Mouse (Mus musculus) stomach, postnatal 0 days (tissue): ENCODE results near the gene Stra8. TPM values are rescaled to one million over a fixed set of nuclear protein-coding genes. Genes with fewer than 3 reads are reported as not detected.

Experiments
- ATAC-seq: fragments of 200-750 bp; cut with Nextera tagmentation; 2 replicates; pipeline ENCODE4 v1.8.0; 2017; ENCODE audit not compliant: low FRiP score, low TSS enrichment
- DNase-seq: peaks from one replicate; pipeline ENCODE4 v3.0.0-alpha.2; 2016; ENCODE audit warnings: low spot score
- H3K27ac ChIP-seq: fragments of 300-500 bp; sonication (generic); replicated peaks from 2 replicates; pipeline ENCODE4 v1.5.1; 2014; ENCODE audit warnings: mild to moderate bottlenecking, control low read depth
- H3K27me3 ChIP-seq: fragments of 300-500 bp; sonication (generic); 2 replicates; pipeline ENCODE4 v1.6.1; 2014; ENCODE audit warnings: low read length; ENCODE audit not compliant: control insufficient read depth, insufficient read depth
- H3K36me3 ChIP-seq: fragments of 300-500 bp; sonication (generic); 2 replicates; pipeline ENCODE4 v1.6.1; 2014; ENCODE audit warnings: low read length, mixed read lengths; ENCODE audit not compliant: control insufficient read depth, insufficient read depth
- H3K4me1 ChIP-seq: fragments of 300-500 bp; sonication (generic); replicated peaks from 2 replicates; pipeline ENCODE4 v1.6.1; 2014; ENCODE audit warnings: antibody characterized with exemption; ENCODE audit not compliant: control insufficient read depth, insufficient read depth
- H3K4me2 ChIP-seq: fragments of 300-500 bp; sonication (generic); replicated peaks from 2 replicates; pipeline ENCODE4 v1.6.1; 2014; ENCODE audit warnings: low read depth, mild to moderate bottlenecking, control low read depth, moderate library complexity
- H3K4me3 ChIP-seq: fragments of 300-500 bp; sonication (generic); 2 replicates; pipeline ENCODE4 v1.5.1; 2014; ENCODE audit warnings: low read depth, low read length, control low read depth
- H3K9ac ChIP-seq: fragments of 300-500 bp; sonication (generic); 2 replicates; pipeline ENCODE4 v1.6.1; 2014; ENCODE audit warnings: mild to moderate bottlenecking, low read length, control low read depth, mixed read lengths
- H3K9me3 ChIP-seq: fragments of 300-500 bp; sonication (generic); 2 replicates; pipeline ENCODE4 v1.6.1; 2016; ENCODE audit warnings: low read length; ENCODE audit not compliant: control insufficient read depth
- CTCF ChIP-seq: IDR thresholded peaks from 2 replicates; pipeline ENCODE4 v1.5.1; 2016; ENCODE audit warnings: antibody characterized with exemption, low read depth, mild to moderate bottlenecking, moderate library complexity
- EP300 ChIP-seq: optimal IDR thresholded peaks from 2 replicates; pipeline ENCODE3; 2016; ENCODE audit warnings: antibody characterized with exemption
- WGBS: fragments of 180-500 bp; shearing (Covaris S2); extraction: QIAGEN DNeasy Blood & Tissue Kit; methylation state at CpG from one replicate; pipeline ENCODE4 v1.1.7; 2014; 5-methylcytosine and 5-hydroxymethylcytosine counted together
- polyA plus RNA-seq: library from polyadenylated mRNA; unstranded; fragments of >200 nt; fragmentation: Nextera tagmentation; extraction: Ambion mirVana; gene quantifications from 2 replicates; pipeline ENCODE4 v1.2.1, GENCODE M21; 2015

The Stra8 gene
- polyA plus RNA-seq, 1 experiment from 2014 or later, result 0.10 TPM

DNA sequence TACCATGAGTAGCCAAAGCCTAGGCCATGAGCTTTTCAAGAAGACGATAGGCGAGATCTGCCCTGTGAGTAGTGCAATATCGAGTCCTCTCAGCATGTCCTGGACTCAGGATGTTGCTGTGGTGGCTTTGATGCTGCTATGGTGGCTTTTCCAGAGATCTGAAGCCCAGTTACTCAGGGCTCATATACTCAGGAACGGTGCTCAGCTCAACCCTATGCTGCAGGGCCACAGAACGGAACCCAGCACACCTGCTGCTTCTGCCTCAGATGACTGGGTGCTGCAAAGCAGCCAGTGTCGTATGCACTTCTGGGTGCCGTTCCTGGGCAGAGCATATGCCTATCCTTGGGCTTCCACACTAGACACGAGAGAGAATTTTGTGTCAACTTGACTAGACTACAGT, 19.5 kb downstream of the Stra8 start:
- H3K27ac ChIP-seq, result no peak overlapping the region

DNA sequence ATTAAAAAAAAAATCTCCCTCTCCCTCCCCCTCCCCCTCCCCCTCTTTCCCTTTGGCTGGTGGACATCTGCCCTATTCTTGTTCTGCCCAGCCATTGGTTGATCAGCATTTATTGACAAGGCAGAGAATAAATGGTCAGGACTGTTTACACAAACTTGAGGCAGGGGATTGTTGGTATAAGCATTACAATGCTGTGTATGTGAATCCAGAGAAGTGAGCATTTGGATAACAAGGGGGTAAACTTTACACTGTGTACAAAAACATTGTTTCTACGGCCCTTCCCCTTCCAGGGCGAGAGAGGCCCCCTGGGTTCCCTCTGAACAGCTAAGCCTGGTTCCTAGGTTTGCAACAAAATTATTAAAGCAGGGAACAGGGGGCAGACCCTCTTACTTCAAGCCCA, 21.5 kb downstream of the Stra8 start:
- TF ChIP-seq CTCF (no peak), EP300 (no peak)
- Histone ChIP-seq H3K4me1 (no peaks in the 10 kb centered on the region), H3K27ac (no peak overlapping the region), H3K36me3 (no peaks in the 10 kb centered on the region), H3K9me3 (no peaks in the 10 kb centered on the region), H3K4me2 (no peak overlapping the region), H3K9ac (no peak overlapping the region), H3K27me3 (no peaks in the 10 kb centered on the region), H3K4me3 (no peak overlapping the region)
- WGBS, result 73% methylated on average over 2 of the region's 2 CpGs
- no peak for ATAC-seq
- DNase-seq, result no peak

More for the DNA sequence above, 19.5 kb downstream of the Stra8 start:
- ATAC-seq, result no peak
- WGBS, result 92% methylated on average over 8 of the region's 8 CpGs
- DNase-seq, result no peak
- Histone ChIP-seq H3K9ac (no peak overlapping the region), H3K4me2 (no peak overlapping the region), H3K4me3 (no peak overlapping the region), H3K4me1 (no peaks in the 10 kb centered on the region), H3K36me3 (no peaks in the 10 kb centered on the region), H3K9me3 (no peaks in the 10 kb centered on the region), H3K27me3 (no peaks in the 10 kb centered on the region)
- no peak for TF ChIP-seq CTCF
- no peak for TF ChIP-seq EP300

DNA sequence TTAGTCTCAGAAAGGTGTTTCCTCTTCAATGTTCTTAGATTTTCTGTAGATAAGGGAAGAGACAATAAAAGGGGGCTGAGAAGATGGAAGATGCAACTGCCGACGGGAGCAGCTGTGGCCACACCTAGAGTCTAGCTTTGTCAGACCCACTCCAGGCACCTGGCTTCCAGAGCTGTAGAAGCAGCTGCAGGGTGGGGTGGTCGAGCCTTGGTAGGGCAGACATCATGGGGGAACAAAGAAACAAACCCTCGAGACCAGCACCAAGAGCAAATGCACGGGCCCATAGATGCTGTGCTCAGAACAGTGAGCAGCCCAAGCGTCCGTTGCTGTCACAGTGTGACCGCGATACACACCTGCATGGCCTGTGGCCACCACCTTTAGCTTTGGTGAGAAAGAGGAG, 22.5 kb downstream of the Stra8 start:
- Histone ChIP-seq H3K4me3 (no peak overlapping the region), H3K4me1 (no peaks in the 10 kb centered on the region), H3K27me3 (no peaks in the 10 kb centered on the region), H3K4me2 (no peak overlapping the region), H3K9ac (no peak overlapping the region), H3K27ac (no peak overlapping the region), H3K9me3 (no peaks in the 10 kb centered on the region), H3K36me3 (no peaks in the 10 kb centered on the region)
- TF ChIP-seq CTCF (no peak), EP300 (no peak)
- ATAC-seq (no peak), DNase-seq (no peak)
- WGBS, result 84% methylated on average over 5 of the region's 9 CpGs

DNA sequence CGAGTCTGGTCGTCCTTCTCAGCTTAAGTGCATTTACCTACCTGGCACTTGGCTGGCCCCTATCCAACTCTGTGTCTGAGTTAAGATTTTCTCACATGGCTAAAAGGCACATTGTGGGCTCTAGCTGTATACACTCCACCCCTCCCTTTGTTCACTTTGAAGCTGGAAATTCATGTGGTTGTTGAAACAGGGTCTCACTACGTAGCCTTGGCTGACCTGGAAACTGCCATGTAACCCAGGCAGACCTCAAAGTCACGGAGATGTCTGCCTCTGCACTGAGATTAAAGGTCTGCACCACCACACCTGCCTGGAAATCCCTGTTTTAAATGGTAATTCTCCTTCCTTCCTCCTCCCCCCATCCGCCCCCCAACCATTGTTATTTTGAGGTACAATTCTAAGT, 23.5 kb downstream of the Stra8 start:
- H3K4me3 ChIP-seq, result no peak overlapping the region
- no peak overlapping the region for H3K9ac ChIP-seq
- H3K27ac ChIP-seq, result no peak overlapping the region
- ATAC-seq (no peak), DNase-seq (no peak)
- no peaks in the 10 kb centered on the region for H3K9me3 ChIP-seq
- H3K4me2 ChIP-seq, result no peak overlapping the region
- no peaks in the 10 kb centered on the region for H3K36me3 ChIP-seq
- TF ChIP-seq CTCF (no peak), EP300 (no peak)
- H3K27me3 ChIP-seq, result no peaks in the 10 kb centered on the region
- WGBS, result 56% methylated on average over 5 of the region's 5 CpGs
- H3K4me1 ChIP-seq, result no peaks in the 10 kb centered on the region

DNA sequence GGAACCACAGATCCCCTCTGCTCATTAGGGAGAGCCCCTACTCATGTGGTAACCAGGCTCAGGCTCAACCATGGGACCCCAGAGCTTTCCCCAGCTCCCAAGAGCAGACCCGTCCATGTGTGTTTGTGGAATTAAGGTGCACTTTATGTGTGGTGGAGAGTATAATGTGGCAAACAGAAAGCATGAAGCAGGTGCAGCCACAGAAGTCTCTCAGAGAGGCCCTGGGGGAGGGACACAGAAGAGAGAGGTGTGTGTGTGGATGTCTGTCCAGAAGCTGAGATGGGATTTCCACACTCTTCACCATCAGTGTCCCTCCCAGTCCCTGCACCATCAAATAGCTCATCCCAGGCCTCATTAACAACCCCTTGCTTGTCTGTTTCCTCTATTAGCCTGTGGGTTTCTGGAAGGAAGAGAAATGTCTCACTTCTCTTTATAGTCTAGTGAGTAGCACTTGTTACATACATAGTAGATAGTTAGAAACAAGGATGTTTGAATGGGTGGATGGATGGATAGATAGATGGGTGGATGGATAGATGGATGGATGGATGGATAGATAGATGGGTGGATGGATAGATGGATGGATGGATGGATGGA, 26.6 kb downstream of the Stra8 start:
- no peak for TF ChIP-seq CTCF
- no peak for TF ChIP-seq EP300
- DNase-seq, result no peak
- Histone ChIP-seq H3K4me3 (no peak overlapping the region), H3K27ac (no peak overlapping the region), H3K27me3 (no peaks in the 10 kb centered on the region), H3K4me2 (no peak overlapping the region), H3K9me3 (no peaks in the 10 kb centered on the region), H3K9ac (no peak overlapping the region), H3K4me1 (no peaks in the 10 kb centered on the region), H3K36me3 (no peaks in the 10 kb centered on the region)
- WGBS, result 86% methylated on average over 1 of the region's 1 CpGs
- ATAC-seq, result no peak

DNA sequence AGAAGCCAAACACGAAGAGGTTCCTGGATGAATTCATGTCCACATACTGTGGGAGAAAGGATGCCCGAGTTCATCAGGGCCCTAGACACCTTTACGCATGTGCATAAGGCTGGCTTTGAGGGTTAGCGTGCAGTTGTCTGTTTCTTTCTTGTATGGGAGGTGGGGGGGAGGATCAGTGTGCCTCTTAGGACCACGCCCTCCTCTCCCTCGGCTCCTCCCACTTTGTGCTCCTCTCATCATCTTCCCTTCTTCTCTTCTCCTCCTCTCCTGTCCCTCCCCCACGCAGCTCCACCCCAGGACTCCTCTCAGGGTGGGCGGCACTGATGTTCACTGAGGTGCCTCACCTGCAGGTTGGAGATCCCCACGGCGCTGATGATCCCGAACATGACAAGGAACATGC, 28.5 kb downstream of the Stra8 start:
- no peak overlapping the region for H3K4me2 ChIP-seq
- WGBS, result 29% methylated on average over 11 of the region's 11 CpGs
- no peaks in the 10 kb centered on the region for H3K4me1 ChIP-seq
- H3K36me3 ChIP-seq, result no peaks in the 10 kb centered on the region
- TF ChIP-seq CTCF (no peak), EP300 (no peak)
- no peaks in the 10 kb centered on the region for H3K27me3 ChIP-seq
- no peak overlapping the region for H3K9ac ChIP-seq
- H3K27ac ChIP-seq, result no peak overlapping the region
- DNase-seq, result no peak
- no peak for ATAC-seq
- H3K9me3 ChIP-seq, result no peaks in the 10 kb centered on the region
- H3K4me3 ChIP-seq, result no peak overlapping the region; the same call in 1 of the 2 replicates
